Mouse (Mus musculus) layer of hippocampus, adult 8-10 months (tissue): ENCODE results near the gene Mef2c. TPM values are rescaled to one million over a fixed set of nuclear protein-coding genes. Genes with fewer than 3 reads are reported as not detected.

Experiments used
- DNase-seq, 2 experiments: peaks; one replicate each; pipeline ENCODE4 v3.0.0; 2022; ENCODE audit warnings: low spot score in 2 of 2
- total RNA-seq, 4 experiments: library from RNA; stranded (reverse); gene quantifications; 2 replicates each; pipeline ENCODE4 v1.2.4; 2022

The Mef2c gene
- total RNA-seq, 4 experiments from 2014 or later = 136 to 161 (median 142) TPM

GRCm38 (mm10) chr13:83608851-83609516, 105.2 kb downstream of the Mef2c start:
- no peak for DNase-seq

- DNase-seq = no peak
These were observed 105.7 kb downstream of the Mef2c start for GRCm38 (mm10) chr13:83609517-83609878.

GRCm38 (mm10) chr13:83610124-83610523, 106.3 kb downstream of the Mef2c start:
- no peak for DNase-seq

- DNase-seq = no peak
These were observed 108.4 kb downstream of the Mef2c start for GRCm38 (mm10) chr13:83612195-83612594.

GRCm38 (mm10) chr13:83615875-83616274, 112.0 kb downstream of the Mef2c start:
- DNase-seq = no peak

GRCm38 (mm10) chr13:83624651-83625050, 120.8 kb downstream of the Mef2c start:
- no peak for DNase-seq

GRCm38 (mm10) chr13:83627429-83627828, 123.6 kb downstream of the Mef2c start:
- DNase-seq = no peak

GRCm38 (mm10) chr13:83628139-83628538, 124.3 kb downstream of the Mef2c start:
- no peak for DNase-seq

- no peak for DNase-seq
These were observed 129.3 kb downstream of the Mef2c start for GRCm38 (mm10) chr13:83633155-83633554.

- DNase-seq = no peak
These were observed 131.4 kb downstream of the Mef2c start for GRCm38 (mm10) chr13:83635218-83635617.

GRCm38 (mm10) chr13:83637666-83638065, 133.8 kb downstream of the Mef2c start:
- DNase-seq = no peak

- DNase-seq = no peak
These were observed 134.9 kb downstream of the Mef2c start for GRCm38 (mm10) chr13:83638735-83639134.

GRCm38 (mm10) chr13:83649051-83649450, 145.2 kb downstream of the Mef2c start:
- DNase-seq = no peak

GRCm38 (mm10) chr13:83649795-83650476, 146.1 kb downstream of the Mef2c start:
- no peak for DNase-seq

- no peak for DNase-seq
These were observed 147.0 kb downstream of the Mef2c start for GRCm38 (mm10) chr13:83650807-83651206.

GRCm38 (mm10) chr13:83651941-83652548, 148.2 kb downstream of the Mef2c start:
- no peak for DNase-seq

GRCm38 (mm10) chr13:83652560-83652959, 148.7 kb downstream of the Mef2c start:
- no peak for DNase-seq

GRCm38 (mm10) chr13:83654889-83655769, 151.3 kb downstream of the Mef2c start:
- peak; percentile 81 to 93 for DNase-seq

- DNase-seq = no peak
These were observed 152.3 kb downstream of the Mef2c start for GRCm38 (mm10) chr13:83656094-83656493.

GRCm38 (mm10) chr13:83656773-83657172, 152.9 kb downstream of the Mef2c start:
- no peak for DNase-seq

- DNase-seq = no peak
These were observed 156.9 kb downstream of the Mef2c start for GRCm38 (mm10) chr13:83660722-83661121.

- no peak for DNase-seq
These were observed 157.3 kb downstream of the Mef2c start for GRCm38 (mm10) chr13:83661166-83661565.
